Mouse (Mus musculus) neural tube, embryonic 15.5 days (tissue): ENCODE measurements at regions not wholly inside any gene's neighbourhood (a gene's known extent, or its start where the extent isn't known, plus 50 kb on each side); places are given as distances from the start of the nearest gene placed in this dataset.

Experiments
- ATAC-seq: fragments of 200-750 bp; cut with Nextera tagmentation; 2 replicates; pipeline ENCODE4 v1.8.0; 2017; ENCODE audit warnings: mild to moderate bottlenecking, moderate TSS enrichment, moderate library complexity; ENCODE audit not compliant: low FRiP score
- H3K27ac ChIP-seq: fragments of 300-500 bp; sonication (generic); replicated peaks from 2 replicates; pipeline ENCODE4 v1.5.1; 2015; ENCODE audit warnings: mild to moderate bottlenecking, inconsistent platforms
- H3K27me3 ChIP-seq: fragments of 300-500 bp; sonication (generic); replicated peaks from 2 replicates; pipeline ENCODE4 v1.6.1; 2015; ENCODE audit warnings: inconsistent platforms
- H3K36me3 ChIP-seq: fragments of 300-500 bp; sonication (generic); 2 replicates; pipeline ENCODE4 v1.6.1; 2015; ENCODE audit warnings: inconsistent platforms
- H3K4me1 ChIP-seq: fragments of 300-500 bp; sonication (generic); 2 replicates; pipeline ENCODE4 v1.6.1; 2015; ENCODE audit warnings: inconsistent platforms
- H3K4me2 ChIP-seq: fragments of 300-500 bp; sonication (generic); 2 replicates; pipeline ENCODE4 v1.6.1; 2015; ENCODE audit warnings: inconsistent platforms, mild to moderate bottlenecking, moderate library complexity
- H3K4me3 ChIP-seq: fragments of 300-500 bp; sonication (generic); replicated peaks from 2 replicates; pipeline ENCODE4 v1.5.1; 2015; ENCODE audit warnings: mild to moderate bottlenecking, inconsistent platforms
- H3K9ac ChIP-seq: fragments of 300-500 bp; sonication (generic); replicated peaks from 2 replicates; pipeline ENCODE4 v1.6.1; 2015; ENCODE audit warnings: mild to moderate bottlenecking, inconsistent platforms
- H3K9me3 ChIP-seq: fragments of 300-500 bp; sonication (generic); replicated peaks from 2 replicates; pipeline ENCODE4 v1.6.1; 2016; ENCODE audit warnings: inconsistent platforms
- WGBS: fragments of 180-500 bp; shearing (Covaris S2); methylation state at CpG from one replicate; pipeline ENCODE4 v1.1.7; 2015; ENCODE audit warnings: mixed read lengths; 5-methylcytosine and 5-hydroxymethylcytosine counted together

- Histone ChIP-seq H3K4me1 (no peaks in the 10 kb centered on the region), H3K27me3 (no peaks in the 10 kb centered on the region), H3K9me3 (no peaks in the 10 kb centered on the region), H3K27ac (no peak overlapping the region), H3K9ac (no peak overlapping the region), H3K4me2 (no peak overlapping the region), H3K4me3 (no peak overlapping the region), H3K36me3 (no peaks in the 10 kb centered on the region)
- WGBS, result 85% methylated on average over 5 of the region's 5 CpGs
- no peak for ATAC-seq
Measured at GRCm38 (mm10) chr2:92781451-92781850, 133.4 kb upstream of the Syt13 start.

DNA sequence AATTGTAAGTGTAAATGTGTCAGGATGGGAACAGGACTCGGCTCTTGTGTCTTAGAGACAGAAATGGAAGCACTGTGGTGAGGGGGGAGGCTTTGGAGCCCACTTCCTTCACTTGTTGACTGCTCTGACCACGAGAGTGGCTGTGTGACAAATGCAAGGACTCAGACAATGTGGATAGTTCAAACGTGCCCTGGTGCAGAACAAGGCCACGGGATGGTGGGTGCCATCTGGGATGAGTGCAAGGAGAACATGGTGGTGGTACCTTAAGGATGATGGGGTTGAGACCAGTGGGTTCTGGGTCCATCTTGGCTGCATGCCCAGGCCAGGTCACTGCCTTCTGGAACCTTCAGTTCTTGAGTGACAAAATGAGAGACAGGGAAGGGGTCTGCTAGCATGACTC lies 132.3 kb upstream of the Syt13 start:
- Histone ChIP-seq H3K4me1 (no peaks in the 10 kb centered on the region), H3K27me3 (no peaks in the 10 kb centered on the region), H3K4me3 (no peak overlapping the region), H3K36me3 (no peaks in the 10 kb centered on the region), H3K9me3 (no peaks in the 10 kb centered on the region), H3K27ac (no peak overlapping the region), H3K9ac (no peak overlapping the region), H3K4me2 (no peak overlapping the region)
- ATAC-seq, result no peak
- 54% methylated on average over 4 of the region's 4 CpGs for WGBS

DNA sequence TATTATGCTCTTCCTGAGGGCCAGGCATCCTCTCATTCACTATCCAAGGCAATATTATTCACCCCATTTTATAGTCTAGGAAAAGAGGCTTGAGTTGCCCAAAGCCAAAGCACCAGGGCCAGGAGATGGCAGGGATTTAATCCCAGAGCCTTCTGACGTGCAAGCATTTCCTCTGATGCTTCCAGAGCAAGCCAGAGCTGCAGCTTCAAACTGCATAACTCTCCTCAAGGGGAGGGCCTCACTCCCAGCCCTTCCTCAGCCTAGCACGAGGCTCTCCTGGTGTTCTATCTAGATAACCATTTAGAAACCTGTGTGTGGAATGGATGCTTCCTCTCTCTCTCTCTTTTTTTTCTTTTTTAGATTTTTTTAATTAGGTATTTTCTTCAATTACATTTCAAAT lies 130.0 kb upstream of the Syt13 start:
- no peak for ATAC-seq
- Histone ChIP-seq H3K27ac (no peak overlapping the region), H3K4me2 (no peak overlapping the region), H3K4me1 (no peaks in the 10 kb centered on the region), H3K9me3 (no peaks in the 10 kb centered on the region), H3K9ac (no peak overlapping the region), H3K27me3 (no peaks in the 10 kb centered on the region; the same call in 1 of the 2 replicates), H3K36me3 (no peaks in the 10 kb centered on the region), H3K4me3 (no peak overlapping the region)
- WGBS, result 65% methylated on average over 2 of the region's 2 CpGs

GRCm38 (mm10) chr2:92787925-92788410 lies 126.9 kb upstream of the Syt13 start:
- H3K9ac ChIP-seq, result no peak overlapping the region
- no peak for ATAC-seq
- no peak overlapping the region for H3K4me3 ChIP-seq
- no peaks in the 10 kb centered on the region; the same call in 1 of the 2 replicates for H3K27me3 ChIP-seq
- H3K27ac ChIP-seq, result no peak overlapping the region
- H3K4me1 ChIP-seq, result no peaks in the 10 kb centered on the region
- 76% methylated on average over 4 of the region's 4 CpGs for WGBS
- H3K36me3 ChIP-seq, result no peaks in the 10 kb centered on the region
- no peak overlapping the region for H3K4me2 ChIP-seq
- no peaks in the 10 kb centered on the region for H3K9me3 ChIP-seq

GRCm38 (mm10) chr2:92788875-92789274 lies 126.0 kb upstream of the Syt13 start:
- H3K4me3 ChIP-seq, result no peak overlapping the region
- H3K4me2 ChIP-seq, result no peak overlapping the region
- 85% methylated on average over 5 of the region's 5 CpGs for WGBS
- H3K27me3 ChIP-seq, result no peaks in the 10 kb centered on the region; the same call in 1 of the 2 replicates
- no peak overlapping the region for H3K9ac ChIP-seq
- H3K4me1 ChIP-seq, result no peaks in the 10 kb centered on the region
- no peaks in the 10 kb centered on the region for H3K9me3 ChIP-seq
- no peak for ATAC-seq
- no peak overlapping the region for H3K27ac ChIP-seq
- H3K36me3 ChIP-seq, result no peaks in the 10 kb centered on the region

GRCm38 (mm10) chr2:92790374-92790773 lies 124.5 kb upstream of the Syt13 start:
- H3K4me2 ChIP-seq, result no peak overlapping the region
- no peak overlapping the region for H3K27ac ChIP-seq
- H3K4me3 ChIP-seq, result no peak overlapping the region
- no peaks in the 10 kb centered on the region for H3K9me3 ChIP-seq
- ATAC-seq, result no peak
- no peaks in the 10 kb centered on the region for H3K36me3 ChIP-seq
- H3K9ac ChIP-seq, result no peak overlapping the region
- H3K4me1 ChIP-seq, result no peaks in the 10 kb centered on the region
- WGBS, result 91% methylated on average over 2 of the region's 2 CpGs
- H3K27me3 ChIP-seq, result no peaks in the 10 kb centered on the region; the same call in 1 of the 2 replicates

GRCm38 (mm10) chr2:92799770-92800169 lies 115.1 kb upstream of the Syt13 start:
- 89% methylated on average over 4 of the region's 4 CpGs for WGBS
- H3K36me3 ChIP-seq, result no peaks in the 10 kb centered on the region
- no peak for ATAC-seq
- H3K27me3 ChIP-seq, result no peaks in the 10 kb centered on the region
- 0 out of 2 replicates have a peak, but pooled peaks cover 5% of the 10 kb centered on the region for H3K9me3 ChIP-seq
- no peaks in the 10 kb centered on the region for H3K4me1 ChIP-seq
- H3K4me3 ChIP-seq, result no peak overlapping the region
- H3K9ac ChIP-seq, result no peak overlapping the region
- H3K27ac ChIP-seq, result no peak overlapping the region
- H3K4me2 ChIP-seq, result no peak overlapping the region

DNA sequence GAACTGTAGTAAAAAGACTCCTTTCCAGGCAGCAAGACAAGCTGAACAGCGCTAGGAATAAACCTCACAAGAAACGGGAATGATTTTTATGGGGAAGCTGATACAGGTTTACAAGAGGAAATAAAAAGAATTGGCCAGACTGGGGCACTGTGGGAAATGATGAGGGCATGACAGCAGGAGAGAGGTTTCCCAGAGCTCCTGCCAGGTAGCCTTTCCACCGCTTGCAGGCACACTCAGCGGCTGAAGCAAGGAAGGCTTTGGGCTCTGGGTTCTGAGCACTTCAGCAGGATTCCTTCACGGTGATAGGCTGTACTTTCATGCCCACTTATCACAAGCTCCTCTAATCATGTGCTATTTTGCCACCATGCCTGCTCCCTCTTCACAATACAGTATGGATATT lies 114.2 kb upstream of the Syt13 start:
- no peak overlapping the region for H3K4me3 ChIP-seq
- H3K9me3 ChIP-seq, result 0 out of 2 replicates have a peak, but pooled peaks cover 5% of the 10 kb centered on the region
- WGBS, result 68% methylated on average over 5 of the region's 5 CpGs
- H3K4me1 ChIP-seq, result peaks cover 2% of the 10 kb centered on the region
- H3K4me2 ChIP-seq, result no peak overlapping the region
- ATAC-seq, result no peak
- H3K9ac ChIP-seq, result no peak overlapping the region
- no peak overlapping the region; the same call in 1 of the 2 replicates for H3K27ac ChIP-seq
- H3K27me3 ChIP-seq, result no peaks in the 10 kb centered on the region
- H3K36me3 ChIP-seq, result no peaks in the 10 kb centered on the region

DNA sequence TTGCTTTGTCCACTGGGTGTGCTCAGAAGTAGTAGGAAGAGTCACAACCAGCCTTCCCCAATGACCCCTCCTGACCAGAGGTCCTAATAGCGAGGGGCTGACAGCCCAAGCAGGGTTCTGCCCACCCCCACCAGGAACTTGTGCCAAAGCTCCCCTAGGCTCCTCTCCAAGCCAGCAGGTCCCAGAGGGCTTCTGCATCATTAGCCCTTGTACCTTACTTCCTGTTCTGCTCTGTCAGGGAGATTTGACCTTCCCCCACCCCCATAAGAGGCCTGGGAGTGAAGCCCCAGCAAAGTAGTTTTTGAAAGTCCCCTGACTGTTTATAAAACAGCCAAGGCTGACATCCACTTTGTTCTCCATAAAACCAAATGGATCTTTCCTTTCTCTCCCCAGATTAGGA lies 110.0 kb upstream of the Syt13 start:
- WGBS, result 71% methylated on average over 1 of the region's 1 CpGs
- H3K27ac ChIP-seq, result no peak overlapping the region

DNA sequence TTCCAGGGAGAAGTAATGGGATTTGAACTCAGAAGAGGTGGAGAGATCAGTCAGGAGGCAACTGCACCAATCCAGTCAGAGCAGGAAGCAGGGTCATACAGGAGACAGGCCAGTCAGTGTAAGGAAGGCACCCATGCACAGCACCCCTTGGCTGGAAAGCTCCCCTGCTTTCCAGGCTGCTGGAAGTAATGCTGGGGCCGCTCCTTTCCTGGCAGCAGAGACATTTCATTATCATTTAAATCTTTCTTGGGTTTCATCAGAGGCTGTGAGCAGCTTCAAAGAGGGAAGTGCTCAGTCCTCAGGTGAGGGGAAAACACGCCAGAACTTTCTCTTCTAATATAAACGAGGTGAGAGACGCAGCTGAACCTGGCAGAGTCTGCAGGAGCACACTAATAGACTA lies 109.1 kb upstream of the Syt13 start:
- H3K27me3 ChIP-seq, result no peaks in the 10 kb centered on the region
- no peak overlapping the region for H3K4me3 ChIP-seq
- peak overlapping the region; percentile 33; the same call in 1 of the 2 replicates for H3K27ac ChIP-seq
- 0 out of 2 replicates have a peak, but pooled peaks cover 5% of the 10 kb centered on the region for H3K9me3 ChIP-seq
- no peak for ATAC-seq
- H3K36me3 ChIP-seq, result no peaks in the 10 kb centered on the region
- no peak overlapping the region for H3K9ac ChIP-seq
- WGBS, result 27% methylated on average over 4 of the region's 4 CpGs
- H3K4me1 ChIP-seq, result peaks cover 32% of the 10 kb centered on the region
- no peak overlapping the region for H3K4me2 ChIP-seq

More for the DNA sequence above, 110.0 kb upstream of the Syt13 start:
- Histone ChIP-seq H3K9me3 (0 out of 2 replicates have a peak, but pooled peaks cover 5% of the 10 kb centered on the region), H3K4me1 (peaks cover 31% of the 10 kb centered on the region), H3K9ac (no peak overlapping the region), H3K36me3 (no peaks in the 10 kb centered on the region), H3K4me2 (no peak overlapping the region), H3K4me3 (no peak overlapping the region), H3K27me3 (no peaks in the 10 kb centered on the region)
- no peak for ATAC-seq

- peaks cover 32% of the 10 kb centered on the region for H3K4me1 ChIP-seq
Measured at GRCm38 (mm10) chr2:92806481-92807195, 108.3 kb upstream of the Syt13 start.

DNA sequence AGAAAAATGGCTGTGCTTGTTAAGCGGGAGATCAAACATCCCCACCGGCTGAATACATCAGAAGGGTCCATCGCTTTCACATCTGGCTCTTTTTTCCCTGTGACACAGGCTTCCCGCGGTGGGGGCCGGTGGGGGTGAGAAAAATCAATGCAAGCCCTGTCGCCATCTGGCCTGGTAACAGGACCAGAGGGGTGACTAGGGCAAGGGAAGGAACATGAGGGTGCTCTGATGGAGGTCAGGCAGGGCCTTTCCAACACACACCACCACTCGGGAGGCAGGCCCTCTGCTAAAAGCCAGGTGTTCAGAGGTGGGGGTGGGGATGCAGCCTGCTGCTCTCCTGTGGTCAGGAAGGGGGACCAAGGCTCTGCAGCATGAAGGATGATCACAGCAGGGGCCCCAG lies 107.5 kb upstream of the Syt13 start:
- Histone ChIP-seq H3K4me1 (peaks cover 32% of the 10 kb centered on the region), H3K36me3 (no peaks in the 10 kb centered on the region), H3K9ac (no peak overlapping the region; the same call in 1 of the 2 replicates), H3K27ac (no peak overlapping the region), H3K4me2 (no peak overlapping the region), H3K9me3 (0 out of 2 replicates have a peak, but pooled peaks cover 5% of the 10 kb centered on the region), H3K4me3 (no peak overlapping the region), H3K27me3 (no peaks in the 10 kb centered on the region)
- 10% methylated on average over 8 of the region's 8 CpGs for WGBS
- no peak for ATAC-seq

More at GRCm38 (mm10) chr2:92806481-92807195, 108.3 kb upstream of the Syt13 start:
- no peaks in the 10 kb centered on the region for H3K27me3 ChIP-seq
- no peak overlapping the region for H3K9ac ChIP-seq
- peak overlapping the region; percentile 62 for H3K27ac ChIP-seq
- 30% methylated on average over 6 of the region's 7 CpGs for WGBS
- no peak overlapping the region for H3K4me2 ChIP-seq
- 0 out of 2 replicates have a peak, but pooled peaks cover 5% of the 10 kb centered on the region for H3K9me3 ChIP-seq
- no peaks in the 10 kb centered on the region for H3K36me3 ChIP-seq
- 0 out of 2 replicates have a peak, but pooled peaks have one; percentile 33 for ATAC-seq
- H3K4me3 ChIP-seq, result no peak overlapping the region
